Mouse (Mus musculus) thymus, adult 2 months (tissue): ENCODE measurements around the gene Lima1.

Experiments
- CTCF ChIP-seq: fragments of 200-500 bp; IDR thresholded peaks from 2 replicates; pipeline ENCODE4 v1.5.1; 2012; ENCODE audit warnings: mild to moderate bottlenecking, control low read depth, low read length, moderate library complexity, borderline replicate concordance; ENCODE audit not compliant: control insufficient read depth, poor library complexity, insufficient read depth; ENCODE audit errors: extremely low read depth
- POLR2A ChIP-seq: fragments of 200-500 bp; IDR thresholded peaks from 2 replicates; pipeline ENCODE4 v1.6.1; 2012; ENCODE audit warnings: mild to moderate bottlenecking, low read length, control low read depth, moderate library complexity; ENCODE audit not compliant: control insufficient read depth, poor library complexity, insufficient read depth; ENCODE audit errors: extremely low read depth

DNA sequence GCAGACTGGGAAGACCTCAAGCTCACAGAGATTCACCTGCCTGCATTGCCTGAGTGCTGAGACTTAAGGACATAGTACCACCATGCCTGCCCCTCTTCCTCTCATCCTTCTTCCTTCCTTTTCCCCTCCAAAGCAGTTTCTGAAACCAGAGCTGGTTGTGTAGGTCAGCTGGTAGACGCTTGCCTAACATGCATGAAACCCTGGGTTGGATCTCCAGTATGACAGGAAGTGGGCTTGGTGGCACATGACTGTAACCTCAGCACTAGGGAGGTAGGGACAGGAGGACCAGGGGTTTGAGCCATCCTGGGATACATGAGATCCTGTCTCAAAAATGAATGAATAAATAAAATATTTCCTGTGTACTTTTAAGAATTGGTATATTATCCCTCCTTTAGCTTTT is 32.3 kb upstream of the Lima1 start:
- no peak for TF ChIP-seq POLR2A
- TF ChIP-seq CTCF: no peak
